Mouse (Mus musculus) layer of hippocampus, postnatal 25 days (tissue): ENCODE results near the gene Taar4. TPM values are rescaled to one million over a fixed set of nuclear protein-coding genes. Genes with fewer than 3 reads are reported as not detected.

Experiments used
- DNase-seq, 2 experiments: peaks; one replicate each; pipeline ENCODE4 v3.0.0; 2022; ENCODE audit warnings: mixed read lengths in 2 of 2, low spot score in 1 of 2; ENCODE audit errors: extremely low spot score in 1 of 2
- total RNA-seq, 2 experiments: library from RNA; stranded (reverse); gene quantifications; 2 replicates each; pipeline ENCODE4 v1.2.3; 2021

Gene Taar4
- not detected for total RNA-seq

DNA sequence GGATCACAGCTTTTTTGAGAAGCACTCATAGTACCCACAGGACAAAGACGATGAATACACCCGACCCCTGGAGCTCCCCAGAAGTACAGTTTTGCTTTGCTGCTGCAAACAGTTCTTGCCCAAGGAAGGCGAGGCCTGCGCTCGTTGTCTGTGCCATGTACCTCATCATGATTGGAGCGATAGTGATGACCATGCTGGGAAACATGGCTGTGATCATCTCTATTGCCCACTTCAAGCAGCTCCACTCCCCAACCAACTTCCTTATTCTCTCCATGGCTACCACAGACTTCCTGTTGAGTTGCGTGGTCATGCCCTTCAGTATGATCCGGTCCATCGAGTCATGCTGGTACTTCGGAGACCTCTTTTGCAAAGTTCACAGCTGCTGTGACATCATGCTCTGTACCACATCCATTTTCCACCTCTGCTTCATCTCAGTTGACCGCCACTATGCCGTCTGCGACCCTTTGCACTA, at the start of gene Taar4:
Gene Taar4 (plus strand): TSS at position 51 of the 472 bp plus-strand sequence.
- DNase-seq = no peak

DNA sequence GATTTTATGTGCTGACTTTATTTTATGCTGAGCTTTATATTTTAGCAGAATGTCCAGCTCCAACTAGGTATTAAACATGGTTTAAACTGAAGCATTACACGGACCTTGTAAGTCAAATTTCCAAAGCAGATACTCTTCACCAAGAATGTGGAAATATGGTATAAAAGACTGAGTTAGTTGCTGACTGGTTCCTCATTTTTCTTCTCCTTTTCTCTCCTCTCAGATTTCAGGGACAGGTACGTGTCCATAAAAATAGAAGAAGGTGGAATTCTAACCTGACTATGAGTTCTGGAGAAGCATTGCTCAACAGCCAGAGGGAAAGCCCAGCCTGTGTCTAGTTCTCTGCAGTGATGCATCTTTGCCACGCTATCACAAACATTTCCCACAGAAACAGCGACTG, 40.2 kb upstream of the Taar4 start, which contains the start of gene Taar1:
Gene Taar1 (plus strand): TSS at position 301 of the 400 bp plus-strand sequence.
- DNase-seq = no peak

DNA sequence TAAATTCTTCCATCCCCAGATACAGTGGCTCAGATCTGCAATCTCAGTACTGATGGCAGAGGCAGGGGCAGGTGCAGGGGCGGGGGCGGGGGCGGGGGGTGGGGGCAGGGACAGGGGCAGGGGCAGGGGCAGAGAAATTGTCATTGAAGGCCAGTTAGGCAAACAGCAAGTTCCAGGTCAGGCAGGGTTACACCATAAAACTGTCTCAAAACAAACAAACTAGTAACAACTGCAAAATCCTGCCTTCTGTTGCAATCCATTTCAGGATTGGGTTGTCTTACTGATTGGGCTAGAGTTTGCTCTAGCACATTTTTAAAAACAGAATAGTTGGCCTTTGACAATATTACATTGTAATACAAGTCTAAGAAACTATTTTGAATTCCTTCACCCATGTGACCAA, 37.8 kb upstream of the Taar4 start:
- no peak for DNase-seq

DNA sequence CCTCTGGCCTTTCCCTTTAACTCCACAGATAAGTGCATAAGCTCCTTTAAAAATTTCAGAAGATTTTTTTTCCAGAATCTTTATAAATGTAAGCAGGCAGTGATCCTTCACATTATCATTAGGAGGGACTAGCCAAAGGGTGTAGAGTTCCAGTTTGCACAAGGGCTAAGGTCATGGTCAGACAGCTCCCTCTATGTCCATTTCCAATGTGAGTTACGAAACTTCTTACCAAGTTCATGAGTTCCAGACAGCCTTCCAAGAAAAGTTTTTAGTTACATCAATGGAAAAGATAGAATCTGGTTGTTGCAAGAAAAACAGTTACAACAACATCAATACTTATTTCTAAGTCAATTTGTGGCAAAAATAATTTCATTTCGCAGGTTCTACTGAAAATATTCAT, 36.4 kb upstream of the Taar4 start:
- no peak for DNase-seq

DNA sequence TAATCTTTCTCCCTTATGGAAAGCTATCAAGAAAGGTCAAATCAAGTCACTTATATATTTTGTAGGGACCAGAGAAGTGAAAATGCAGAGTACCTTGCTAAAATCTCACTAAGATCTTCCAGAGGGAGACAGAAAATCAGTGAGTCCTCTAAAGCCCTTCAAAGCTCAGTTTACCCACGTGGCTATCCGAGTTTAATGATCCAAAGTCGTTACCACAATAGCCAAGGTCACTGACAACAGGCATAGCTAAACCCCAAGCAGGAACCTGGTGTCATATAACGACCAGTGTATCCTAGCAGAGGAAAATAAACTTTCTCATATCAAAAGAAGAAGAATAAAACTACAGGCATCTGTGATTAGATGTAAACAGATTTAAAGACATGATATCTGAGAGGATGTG, 22.7 kb upstream of the Taar4 start:
- DNase-seq = no peak

DNA sequence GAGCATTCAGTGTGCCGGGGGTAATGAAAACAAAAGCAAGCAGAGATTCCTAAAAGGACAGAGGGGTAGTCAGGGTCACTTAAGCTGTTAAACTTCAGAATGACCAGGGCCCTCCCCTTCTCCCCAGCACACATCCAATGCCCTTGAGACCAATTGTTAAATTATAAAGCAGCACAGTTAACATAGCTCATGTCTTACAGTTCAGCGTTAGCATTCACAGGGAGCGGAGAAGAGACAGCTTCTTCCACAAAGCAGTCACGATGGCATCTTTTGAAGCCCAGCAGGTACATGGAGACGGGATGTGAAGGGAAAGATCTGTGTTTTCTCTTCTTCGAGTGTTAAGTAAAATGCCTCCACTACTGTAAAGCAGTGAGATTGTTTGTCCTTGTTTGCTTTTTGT, 22.0 kb upstream of the Taar4 start, which contains the start of gene Taar2:
Gene Taar2 (plus strand): TSS at position 261 of the 400 bp plus-strand sequence.
- DNase-seq = no peak

DNA sequence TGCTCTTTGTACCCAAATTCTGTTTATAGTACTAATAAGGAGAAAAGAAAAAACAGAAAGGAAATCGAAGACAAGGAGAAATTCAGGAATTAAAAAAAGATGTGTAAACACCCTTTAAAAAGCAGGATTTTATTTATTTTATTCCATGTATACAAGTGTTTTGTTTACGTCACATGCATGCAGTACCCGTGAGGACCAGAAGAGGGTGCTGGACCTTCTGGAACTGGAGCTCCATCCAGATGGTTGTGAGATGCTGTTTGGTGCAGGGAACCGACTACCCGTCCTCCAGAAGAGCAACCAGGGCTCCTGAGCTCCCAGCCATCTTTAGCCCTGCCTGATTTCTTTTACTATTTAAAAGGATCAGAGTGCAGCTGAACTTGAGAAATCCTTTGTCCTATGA, 17.8 kb upstream of the Taar4 start:
- DNase-seq = no peak

DNA sequence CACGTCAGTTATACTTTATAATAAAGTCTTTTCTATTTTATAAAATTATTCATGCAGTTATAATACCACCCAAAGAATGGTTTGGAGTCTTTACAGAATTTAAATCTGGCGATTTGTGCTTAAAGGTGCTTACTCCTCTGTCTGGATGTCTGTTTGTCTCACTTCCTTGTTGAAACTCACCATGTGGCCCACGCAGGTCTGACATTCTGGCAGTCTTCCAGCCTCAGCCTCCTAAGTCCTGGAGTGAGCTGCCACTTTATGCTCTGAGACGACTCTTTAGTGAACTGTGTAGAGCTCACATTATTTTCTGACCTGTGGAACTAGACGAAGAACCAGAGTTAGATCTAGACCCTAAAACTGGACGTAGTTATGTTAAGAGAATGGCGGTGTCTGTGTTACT, 12.3 kb upstream of the Taar4 start:
- no peak for DNase-seq

DNA sequence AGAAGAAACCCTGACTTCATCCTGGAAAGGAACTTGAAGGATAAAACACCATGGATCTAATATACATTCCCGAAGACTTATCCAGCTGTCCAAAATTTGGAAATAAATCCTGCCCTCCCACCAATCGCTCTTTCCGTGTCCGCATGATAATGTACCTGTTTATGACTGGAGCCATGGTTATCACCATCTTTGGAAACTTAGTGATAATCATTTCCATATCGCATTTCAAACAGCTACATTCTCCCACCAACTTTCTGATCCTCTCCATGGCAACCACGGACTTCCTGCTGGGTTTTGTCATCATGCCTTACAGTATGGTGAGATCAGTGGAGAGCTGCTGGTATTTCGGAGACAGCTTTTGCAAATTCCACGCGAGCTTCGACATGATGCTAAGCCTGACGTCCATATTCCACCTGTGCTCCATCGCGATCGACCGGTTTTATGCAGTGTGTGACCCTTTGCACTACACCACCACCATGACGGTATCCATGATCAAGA, 10.7 kb upstream of the Taar4 start, which contains the start of gene Taar3:
Gene Taar3 (plus strand): TSS at position 51 of the 498 bp plus-strand sequence.
- DNase-seq = no peak

DNA sequence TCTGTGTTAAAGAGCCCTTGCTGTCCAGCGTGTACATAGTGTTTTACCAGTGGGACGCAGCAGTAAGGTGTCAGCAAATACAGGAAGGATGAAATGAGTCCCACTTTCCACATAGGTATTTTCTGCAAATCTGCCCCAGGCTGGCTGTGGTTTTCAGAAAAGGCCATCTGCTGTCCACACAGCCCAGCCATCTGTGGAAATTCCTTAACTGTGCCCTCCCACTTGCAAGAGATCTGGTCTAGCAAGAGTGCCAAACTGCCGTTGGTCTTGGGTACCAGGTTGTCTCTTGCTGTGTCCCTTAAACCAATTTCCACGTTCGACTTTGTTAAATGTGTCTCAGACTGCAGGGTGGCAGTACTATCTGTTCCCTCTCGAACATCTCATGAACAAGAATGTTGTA, 8.6 kb upstream of the Taar4 start:
- DNase-seq = no peak

DNA sequence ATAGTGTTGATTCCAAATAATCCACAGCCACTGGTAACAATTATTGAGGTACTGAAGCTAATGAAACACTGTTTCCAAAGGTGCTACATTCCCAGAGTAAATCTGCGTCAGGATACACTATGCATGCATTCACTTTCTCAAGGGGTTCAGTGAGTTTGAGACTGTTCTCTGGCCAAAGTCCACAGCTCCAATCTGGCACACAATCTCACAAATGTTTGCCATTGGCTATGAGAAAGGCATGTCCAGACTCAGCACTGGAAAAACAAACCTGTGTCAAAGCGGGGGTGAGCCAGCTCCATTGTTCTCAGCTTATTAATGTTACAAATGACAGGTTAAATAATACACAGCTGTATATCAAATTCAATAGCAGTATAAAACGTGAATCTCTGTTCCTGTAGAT, 1.2 kb upstream of the Taar4 start:
- no peak for DNase-seq

DNA sequence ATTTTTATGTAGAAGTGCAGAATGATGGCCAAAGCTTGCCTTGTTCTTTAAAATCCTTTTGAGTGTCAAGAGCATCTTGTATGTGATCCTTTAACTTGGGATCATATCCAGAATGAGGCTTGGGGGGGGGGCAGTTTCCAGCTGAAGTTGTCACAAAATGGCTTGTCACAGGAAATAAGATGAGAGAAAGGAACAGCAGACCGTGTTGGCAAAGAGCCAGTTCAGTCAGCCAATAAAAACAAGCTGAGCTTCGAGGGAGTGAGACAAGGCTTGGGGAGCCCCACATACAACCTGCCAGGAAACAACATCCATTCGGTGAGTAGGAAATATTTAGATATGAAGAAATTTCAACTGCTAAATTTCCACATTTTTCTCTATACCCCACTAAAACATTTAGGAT, 3.1 kb downstream of the Taar4 start:
- DNase-seq = no peak

DNA sequence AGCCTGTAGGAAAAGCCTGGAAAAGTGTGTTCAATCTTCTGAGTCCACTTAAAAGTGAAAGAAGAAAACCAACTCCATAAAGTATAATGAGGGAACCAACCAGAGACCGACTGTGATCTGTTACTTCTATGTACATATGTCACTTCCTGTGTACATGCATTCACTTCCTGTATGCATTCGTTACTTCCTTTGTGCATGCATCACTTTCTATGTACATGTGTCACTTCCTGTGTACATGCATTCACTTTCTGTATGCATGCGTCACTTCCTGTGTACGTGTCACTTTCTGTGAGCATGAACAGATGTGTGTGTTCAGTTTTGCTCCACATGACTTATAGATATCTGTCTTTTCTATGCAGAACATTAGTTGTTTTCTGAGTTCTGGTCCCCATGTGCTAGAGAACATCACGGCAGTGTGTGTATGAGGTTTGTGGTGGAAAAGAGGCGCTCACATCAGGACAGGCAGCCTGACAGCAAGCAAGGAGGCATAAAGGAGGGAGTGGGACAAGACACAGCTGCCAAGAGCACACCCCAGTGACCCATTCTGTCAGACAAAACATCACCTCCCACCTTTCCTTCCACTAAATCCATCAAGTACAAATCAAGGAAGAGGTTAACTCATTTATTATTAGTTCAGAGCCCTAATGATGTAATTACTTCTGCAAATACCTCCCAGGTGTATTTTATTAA, 4.8 kb downstream of the Taar4 start:
- DNase-seq = no peak

DNA sequence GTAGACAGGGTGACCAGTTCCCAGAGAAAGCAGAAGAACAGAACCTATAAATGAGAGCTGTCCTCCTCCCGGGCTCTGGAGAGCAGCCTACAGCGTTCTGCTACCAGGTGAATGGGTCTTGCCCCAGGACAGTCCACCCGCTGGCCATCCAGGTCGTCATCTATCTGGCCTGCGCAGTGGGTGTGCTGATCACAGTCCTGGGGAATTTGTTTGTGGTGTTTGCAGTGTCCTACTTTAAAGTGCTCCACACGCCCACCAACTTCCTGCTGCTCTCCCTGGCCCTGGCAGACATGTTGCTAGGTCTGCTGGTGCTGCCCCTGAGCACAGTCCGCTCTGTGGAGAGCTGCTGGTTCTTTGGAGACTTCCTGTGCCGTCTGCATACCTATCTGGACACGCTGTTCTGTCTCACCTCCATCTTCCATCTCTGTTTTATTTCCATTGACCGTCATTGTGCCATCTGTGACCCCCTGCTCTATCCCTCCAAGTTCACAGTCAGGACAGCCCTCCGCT, 10.4 kb downstream of the Taar4 start, which contains the start of gene Taar5:
Gene Taar5 (plus strand): TSS at position 51 of the 510 bp plus-strand sequence.
- DNase-seq = no peak

DNA sequence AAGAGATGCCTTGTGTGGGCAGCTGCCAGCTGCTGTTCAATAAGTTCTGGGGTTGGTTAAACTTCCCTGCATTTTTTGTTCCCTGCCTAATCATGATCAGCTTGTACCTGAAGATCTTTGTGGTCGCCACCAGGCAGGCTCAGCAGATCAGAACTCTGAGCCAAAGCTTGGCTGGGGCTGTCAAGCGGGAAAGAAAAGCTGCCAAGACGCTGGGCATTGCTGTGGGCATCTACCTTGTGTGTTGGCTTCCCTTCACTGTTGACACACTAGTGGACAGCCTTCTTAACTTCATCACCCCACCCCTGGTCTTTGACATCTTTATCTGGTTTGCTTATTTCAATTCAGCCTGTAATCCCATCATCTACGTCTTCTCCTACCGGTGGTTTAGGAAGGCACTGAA, 11.0 kb downstream of the Taar4 start:
- DNase-seq = no peak

DNA sequence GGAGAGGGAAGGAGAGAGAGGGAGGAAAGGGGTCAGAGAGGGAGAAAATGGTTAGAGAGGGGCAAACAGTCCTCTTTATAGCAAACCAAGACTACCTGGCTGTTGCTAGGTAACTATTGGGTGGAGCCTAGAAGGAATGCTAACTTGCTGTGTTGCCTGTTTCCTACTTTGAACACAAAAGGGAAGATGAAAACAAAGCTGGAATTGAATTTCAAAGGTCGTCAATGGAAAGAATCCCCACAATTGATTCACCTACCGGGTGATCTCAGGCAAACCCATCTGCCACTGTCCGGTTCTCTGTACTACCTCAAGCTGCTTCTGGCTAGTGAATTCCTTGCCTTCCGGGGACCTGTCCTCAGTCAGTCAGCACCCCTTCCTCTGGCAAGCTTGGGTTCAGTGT, 17.7 kb downstream of the Taar4 start:
- no peak for DNase-seq

DNA sequence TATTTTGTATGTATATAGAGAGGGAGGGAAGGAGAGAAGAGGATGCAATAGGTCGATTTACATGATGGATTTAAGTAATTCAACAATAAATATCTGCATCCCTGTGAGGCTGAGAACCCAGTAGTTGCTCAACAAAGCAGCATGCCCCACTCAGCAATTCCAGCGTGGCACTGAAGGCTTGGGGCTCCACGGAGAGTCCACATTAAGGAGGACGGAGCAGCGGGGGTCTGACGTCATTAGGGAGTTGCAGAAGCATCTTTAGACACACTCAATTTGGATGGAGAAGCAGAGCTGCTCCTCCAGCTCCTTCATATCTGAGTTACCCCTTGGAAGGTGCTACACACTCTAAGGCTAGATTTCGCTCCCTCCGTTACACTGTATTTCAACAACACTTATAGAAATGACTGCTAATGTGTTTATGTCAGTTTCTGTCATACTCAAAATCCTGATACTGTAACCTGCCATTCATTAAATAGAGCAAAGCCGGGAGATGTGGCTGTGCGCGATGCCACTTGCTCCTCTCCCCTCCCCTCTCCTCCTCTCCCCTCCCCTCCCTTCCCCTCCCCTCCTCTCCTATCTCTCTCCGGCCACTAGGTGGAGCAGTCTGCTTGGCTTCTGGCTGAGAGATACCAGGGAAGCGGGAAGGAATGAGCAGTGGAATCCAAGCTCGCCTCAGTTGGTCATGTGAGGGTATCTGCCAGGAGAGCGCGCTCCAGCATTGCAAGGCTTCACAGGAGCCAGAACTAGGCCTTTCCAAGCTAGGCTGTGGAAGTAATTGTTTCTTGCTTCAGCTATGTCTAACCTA, 18.8 kb downstream of the Taar4 start:
- DNase-seq = peak; percentile 58 to 78

DNA sequence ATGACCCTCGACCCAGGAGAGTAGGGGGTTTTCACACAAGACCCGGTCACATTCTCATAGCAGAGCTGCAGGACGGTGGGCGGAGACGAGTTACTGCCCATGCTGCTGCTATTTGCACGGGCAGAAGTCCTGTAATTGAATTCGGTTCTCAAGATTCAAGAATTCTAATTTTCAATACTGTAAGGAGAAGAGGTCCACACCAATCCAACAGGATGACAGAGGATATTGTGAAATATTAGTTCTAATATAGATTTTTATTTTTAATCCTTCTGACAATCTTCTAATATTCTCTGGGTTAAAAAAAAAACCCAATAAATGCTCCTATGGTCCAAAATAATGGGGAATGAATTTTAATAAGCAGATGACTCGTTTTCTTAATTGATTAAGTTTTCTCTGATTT, 25.3 kb downstream of the Taar4 start, which contains the start of gene Taar6:
Gene Taar6 (minus strand): TSS at position 101 of the 400 bp plus-strand sequence.
- no peak for DNase-seq

DNA sequence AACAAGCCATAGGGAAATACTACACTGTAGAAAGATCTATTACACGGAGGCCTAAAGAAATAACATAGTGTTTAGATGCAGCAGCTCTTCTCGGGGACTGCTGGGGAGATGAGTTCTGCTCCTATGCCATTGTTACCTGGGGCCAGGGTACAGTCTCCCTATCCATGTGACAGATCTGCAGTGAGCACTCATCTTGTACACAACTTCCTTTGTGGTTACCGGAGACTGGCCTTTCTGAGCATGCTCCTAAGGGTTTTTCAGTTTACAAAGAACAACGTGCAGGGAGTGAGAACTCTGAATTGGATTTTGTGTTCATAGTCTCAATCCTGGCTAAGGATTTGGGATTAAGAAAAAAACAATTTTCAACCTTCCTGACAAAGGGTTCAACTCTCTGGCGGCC, 26.1 kb downstream of the Taar4 start:
- DNase-seq = no peak

DNA sequence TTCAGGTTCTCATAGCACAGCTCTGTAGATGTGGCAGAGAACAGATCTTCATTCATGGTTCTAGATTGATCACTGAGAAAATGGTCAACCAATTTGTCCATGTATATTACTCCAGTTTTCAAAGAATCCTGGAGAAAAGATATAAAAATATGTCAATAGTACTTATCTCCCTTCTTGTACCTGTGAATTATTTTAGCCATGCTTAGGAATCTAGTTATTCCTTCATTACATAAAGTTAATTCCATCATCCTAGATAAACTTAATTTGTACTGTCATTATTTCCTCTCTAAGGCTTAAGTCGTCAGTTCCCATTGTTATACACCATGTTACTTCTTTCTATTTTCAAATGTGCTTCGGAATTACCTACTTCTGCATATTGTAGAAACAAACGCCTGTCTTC, 33.1 kb downstream of the Taar4 start, which contains the start of gene Taar7a:
Gene Taar7a (minus strand): TSS at position 101 of the 400 bp plus-strand sequence.
- DNase-seq = no peak

DNA sequence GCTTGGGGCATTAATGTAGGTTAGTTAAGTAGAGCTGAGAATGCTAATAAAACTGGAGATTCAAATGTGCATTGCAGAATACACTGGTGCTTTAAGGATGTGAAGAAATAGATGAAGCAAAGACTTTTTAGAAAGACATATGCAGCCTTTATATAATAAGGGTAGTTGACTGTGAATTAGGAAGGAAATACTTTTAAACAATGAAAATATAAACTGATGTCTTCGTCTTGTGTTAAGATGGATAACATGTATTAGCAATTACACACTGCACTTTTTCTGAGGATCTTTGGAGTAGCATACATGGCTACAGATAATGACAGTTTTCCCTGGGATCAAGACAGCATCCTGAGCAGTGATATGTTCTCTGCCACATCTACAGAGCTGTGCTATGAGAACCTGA, 39.3 kb downstream of the Taar4 start, which contains the start of gene Taar7b:
Gene Taar7b (plus strand): TSS at position 301 of the 400 bp plus-strand sequence.
- DNase-seq = no peak
